Mouse (Mus musculus): ENCODE measurements at regions not wholly inside any gene's neighbourhood (a gene's known extent, or its start where the extent isn't known, plus 50 kb on each side); places are given as distances from the start of the nearest gene placed in this dataset.

- TF ChIP-seq CTCF (IDR thresholded peaks at IDR 0.05; ENCODE audit: low read depth) (no peak), EP300 (optimal IDR thresholded peaks at IDR 0.05) (no peak)
Observed at GRCm38 (mm10) chr3:149360164-149360563, 369.8 kb upstream of the Adgrl2 start.
